Mouse (Mus musculus) cerebellum, adult 2 months (tissue): ENCODE measurements around the gene Fhad1.

Experiments used
- CTCF ChIP-seq: fragments of 200-500 bp; IDR thresholded peaks from 2 replicates; pipeline ENCODE4 v1.5.1; 2011; ENCODE audit warnings: low read depth, mild to moderate bottlenecking, control low read depth, low read length, moderate library complexity, borderline replicate concordance; ENCODE audit not compliant: insufficient read depth
- POLR2A ChIP-seq: fragments of 200-500 bp; IDR thresholded peaks from 2 replicates; pipeline ENCODE4 v1.6.1; 2011; ENCODE audit warnings: low read length, control low read depth, borderline replicate concordance; ENCODE audit not compliant: insufficient read depth

DNA sequence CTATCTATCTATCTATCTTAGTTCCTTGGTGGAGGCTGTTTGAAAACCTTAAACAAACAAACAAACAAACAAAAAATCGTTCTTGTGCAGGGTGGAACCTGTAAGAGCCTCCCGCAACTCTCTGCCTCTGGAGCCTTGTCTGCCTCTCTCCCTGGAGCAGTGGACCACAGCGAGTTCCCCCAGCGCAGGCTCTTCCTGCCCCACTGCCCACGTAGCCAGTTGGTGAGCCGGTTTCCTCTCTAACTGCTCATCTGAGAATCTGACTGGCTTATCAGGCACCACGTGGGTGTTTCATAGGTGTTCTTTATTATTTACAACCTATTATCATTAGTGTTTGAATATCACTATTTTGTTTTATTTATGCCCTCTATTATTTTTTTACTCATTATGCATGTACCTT, 31.6 kb upstream of the Fhad1 start:
- TF ChIP-seq CTCF (no peak), POLR2A (no peak)
